Mouse (Mus musculus) lung, adult 2 months (tissue): ENCODE measurements around the gene Gramd1a.

Experiments used
- CTCF ChIP-seq: fragments of 200-500 bp; IDR thresholded peaks from 2 replicates; pipeline ENCODE4 v1.5.1; 2011; ENCODE audit warnings: mild to moderate bottlenecking, low read length, control low read depth; ENCODE audit not compliant: insufficient read depth
- POLR2A ChIP-seq: fragments of 200-500 bp; IDR thresholded peaks from 2 replicates; pipeline ENCODE4 v1.6.1; 2011; ENCODE audit warnings: low read depth, mild to moderate bottlenecking, control low read depth, low read length, borderline replicate concordance; ENCODE audit errors: extremely low read depth

- TF ChIP-seq CTCF = no peak
- no peak for TF ChIP-seq POLR2A
These were observed 67.5 kb downstream of the Gramd1a start for GRCm38 (mm10) chr7:31088206-31088605.
